Mouse (Mus musculus): ENCODE results near the gene Anxa4.

Gene Anxa4

GRCm38 (mm10) chr6:86793021-86793815, at the start of gene Anxa4:
TSS of gene Anxa4 (minus strand) at chr6:86793584.
- in situ Hi-C loops (cut with MseI, MboI) = no loop called here

DNA sequence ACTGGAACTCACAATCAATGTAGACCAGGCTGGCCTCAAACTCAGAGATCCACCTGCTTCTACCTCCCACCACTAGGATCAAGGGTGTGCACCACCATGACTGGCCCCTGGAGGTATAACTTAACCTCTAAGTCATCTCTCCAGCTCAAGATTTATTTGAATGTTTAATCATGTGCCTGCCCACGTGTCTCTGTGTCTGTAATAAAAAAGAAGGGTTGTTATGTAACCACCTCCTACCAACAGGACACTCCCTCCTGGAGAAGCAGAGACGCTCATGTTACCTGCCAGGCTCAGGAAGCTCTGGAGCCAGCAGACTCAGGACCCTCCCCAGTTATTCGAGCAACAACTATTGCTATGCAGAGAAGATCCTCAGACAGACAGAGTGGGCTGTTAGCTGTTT, 48.6 kb upstream of the Anxa4 start:
- in situ Hi-C loops (cut with MseI, MboI) = no loop called here

DNA sequence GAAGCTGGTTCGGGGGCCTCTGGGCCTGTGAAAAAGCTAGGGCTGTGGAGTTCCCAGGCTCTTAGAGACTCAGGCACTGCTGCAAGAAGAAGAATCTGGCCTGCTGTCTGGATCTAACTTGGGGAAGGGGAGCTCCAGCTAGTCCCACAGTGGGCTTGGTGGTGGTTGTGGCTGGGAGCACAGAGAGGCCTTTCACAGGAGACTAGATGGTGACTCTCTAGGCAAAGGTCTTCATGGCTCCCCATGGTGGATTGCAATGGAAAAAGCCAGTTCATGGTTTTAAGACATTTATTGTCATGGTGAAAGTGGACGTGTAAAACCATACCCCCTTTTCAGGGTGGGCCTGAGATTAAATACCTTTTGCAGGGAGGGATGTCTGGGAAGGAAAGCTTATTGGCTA, 45.7 kb upstream of the Anxa4 start:
- in situ Hi-C loops (cut with MseI, MboI) = no loop called here

DNA sequence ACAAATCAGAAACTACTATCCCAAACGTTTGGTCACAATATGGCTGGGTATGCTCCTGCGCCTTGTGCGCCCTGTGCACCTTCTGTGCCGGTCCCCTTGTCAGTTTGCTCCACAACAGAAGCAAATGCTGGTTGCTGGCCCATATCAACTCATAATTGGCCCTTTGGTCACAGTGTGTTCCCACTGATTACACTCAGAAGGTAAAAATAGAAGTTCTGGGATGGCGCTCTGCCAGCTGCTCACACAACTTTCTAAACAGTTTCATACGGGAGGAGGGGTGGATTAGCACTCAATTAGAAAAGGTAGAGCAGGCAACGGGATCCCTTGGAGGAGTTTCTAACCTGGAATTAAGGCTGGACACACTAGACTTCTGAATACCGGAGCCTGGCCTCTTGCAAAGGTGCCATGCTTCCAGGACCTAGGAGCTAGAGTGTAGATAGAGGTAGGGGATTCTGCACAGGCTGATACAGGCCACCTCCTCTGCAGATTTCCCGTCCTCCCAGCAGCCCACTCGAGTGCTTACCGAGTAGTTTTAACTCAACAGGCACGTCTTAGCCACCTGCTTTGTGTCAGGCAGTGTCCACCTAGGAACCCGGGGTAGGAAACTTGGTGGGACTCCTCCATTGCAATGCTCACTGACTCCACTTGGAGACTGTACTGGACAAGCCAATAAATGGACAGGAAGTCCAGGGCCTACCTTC, 39.6 kb upstream of the Anxa4 start:
- in situ Hi-C loops (cut with MseI, MboI) = no loop called here

DNA sequence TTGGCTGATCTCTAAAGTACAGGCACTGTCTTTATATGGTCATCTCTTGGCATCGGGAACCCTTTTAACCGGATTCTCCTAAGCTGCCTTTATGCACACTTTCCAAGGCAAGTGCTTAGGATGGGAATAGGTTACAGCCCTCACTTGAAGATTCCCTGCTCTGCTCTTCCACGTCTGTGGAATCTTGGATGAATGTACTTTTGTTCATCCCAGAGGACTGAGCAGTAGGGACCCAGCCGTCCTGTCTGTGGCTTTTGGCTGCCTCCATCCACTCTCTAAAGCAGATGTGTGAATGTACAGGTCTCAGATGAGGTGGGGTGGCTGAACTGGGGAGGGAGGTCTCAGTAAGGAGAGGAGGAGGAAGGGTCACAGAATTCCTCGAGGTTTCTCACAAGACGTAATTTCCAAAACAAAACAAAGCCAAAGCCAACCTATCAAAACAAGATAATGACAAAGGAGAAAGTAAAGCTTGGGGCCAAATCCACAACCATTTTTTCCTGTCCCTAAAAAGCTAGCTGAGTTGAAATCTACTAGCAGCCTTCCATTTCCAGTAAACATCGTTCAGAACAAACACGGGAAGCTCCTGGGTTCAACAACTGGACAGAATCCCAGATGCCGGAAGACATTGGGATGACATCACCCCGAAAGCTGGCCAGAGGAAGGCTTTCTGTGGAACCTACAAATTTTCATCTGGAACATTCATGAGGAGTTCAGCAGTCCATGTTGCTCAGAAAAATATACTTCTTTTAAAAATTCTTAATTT, 37.5 kb upstream of the Anxa4 start:
- in situ Hi-C loops (cut with MseI, MboI) = no loop called here

DNA sequence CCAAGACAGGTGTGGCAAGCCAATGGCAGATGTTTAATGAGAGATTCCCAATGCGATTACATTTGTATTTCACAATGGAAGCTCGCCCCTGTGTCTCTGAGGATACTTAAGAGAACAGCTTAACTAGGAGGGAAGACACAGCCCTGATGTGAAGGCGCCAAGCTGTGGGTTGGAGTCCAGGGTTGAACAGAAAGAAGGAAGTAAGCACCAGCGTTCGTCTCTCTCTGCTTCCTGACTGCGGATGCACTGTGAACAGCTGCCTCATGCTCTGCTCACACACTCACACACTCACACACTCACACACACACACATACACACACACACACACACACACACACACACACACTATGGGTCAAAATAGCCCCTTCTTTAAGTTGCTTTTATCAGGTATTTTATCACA, 36.4 kb upstream of the Anxa4 start:
- in situ Hi-C loops (cut with MseI, MboI) = no loop called here

DNA sequence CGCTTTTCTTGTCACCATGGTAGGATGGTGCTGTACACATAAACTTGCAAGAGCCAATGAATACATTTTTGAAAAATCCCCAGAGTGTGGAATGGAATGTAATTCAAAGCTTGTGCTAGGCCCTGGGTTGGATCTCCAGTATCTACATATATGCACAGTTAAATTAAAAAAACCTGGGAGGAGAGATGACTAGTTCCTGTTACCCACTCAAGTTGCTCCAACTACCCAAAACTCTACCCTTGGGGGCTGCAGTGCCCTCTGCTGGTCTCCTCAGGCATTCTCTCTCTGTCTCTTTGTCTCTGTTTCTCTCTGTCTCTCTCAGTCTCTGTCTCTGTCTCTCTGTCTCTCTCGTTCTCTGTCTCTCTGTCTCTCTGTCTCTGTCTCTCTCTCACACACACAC, 34.0 kb upstream of the Anxa4 start:
- in situ Hi-C loops (cut with MseI, MboI) = no loop called here

- in situ Hi-C loops (cut with MseI, MboI) = no loop called here
Measured at GRCm38 (mm10) chr6:86824401-86824800, 31.0 kb upstream of the Anxa4 start.

DNA sequence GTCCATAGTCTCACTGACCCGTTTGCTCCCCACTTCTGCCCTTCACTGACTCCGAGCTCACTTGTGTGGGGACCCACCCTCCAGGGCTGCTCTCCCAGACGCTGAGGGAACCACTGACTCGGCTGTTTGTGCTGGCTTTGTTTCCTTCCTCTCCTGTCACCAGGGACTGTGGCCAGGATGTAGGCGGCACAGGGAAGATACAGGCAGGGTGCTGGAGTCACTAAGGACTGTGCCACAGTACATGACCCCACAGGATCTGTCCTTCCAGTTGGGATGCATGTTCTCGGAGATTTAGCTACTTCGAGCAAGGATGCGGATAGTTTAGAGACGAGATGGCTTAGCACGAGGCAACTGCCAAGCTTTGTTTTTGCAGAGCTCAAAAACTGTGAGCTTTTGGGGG, 30.4 kb upstream of the Anxa4 start:
- in situ Hi-C loops (cut with MseI, MboI) = no loop called here

DNA sequence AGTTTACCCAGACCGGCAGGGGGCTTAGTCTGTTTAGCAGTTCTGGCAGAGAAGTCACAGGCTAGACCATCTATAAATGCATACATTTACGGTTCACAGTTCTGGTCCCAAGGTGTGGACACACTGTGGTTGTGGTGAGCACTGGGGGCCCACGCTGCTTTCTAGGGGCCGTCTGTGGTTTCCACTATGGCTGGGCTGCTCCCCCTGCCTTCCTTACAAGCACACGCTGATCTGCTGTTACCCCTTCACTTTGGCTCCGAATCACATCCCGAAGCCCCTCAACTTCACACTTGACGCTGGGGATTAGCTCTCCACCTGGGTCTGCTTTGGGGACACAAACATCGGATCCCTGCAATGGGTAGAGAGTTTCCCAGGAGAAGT, 29.7 kb upstream of the Anxa4 start:
- in situ Hi-C loops (cut with MseI, MboI) = no loop called here

- in situ Hi-C loops (cut with MseI, MboI) = no loop called here
Measured at GRCm38 (mm10) chr6:86822285-86823050, 29.1 kb upstream of the Anxa4 start.

DNA sequence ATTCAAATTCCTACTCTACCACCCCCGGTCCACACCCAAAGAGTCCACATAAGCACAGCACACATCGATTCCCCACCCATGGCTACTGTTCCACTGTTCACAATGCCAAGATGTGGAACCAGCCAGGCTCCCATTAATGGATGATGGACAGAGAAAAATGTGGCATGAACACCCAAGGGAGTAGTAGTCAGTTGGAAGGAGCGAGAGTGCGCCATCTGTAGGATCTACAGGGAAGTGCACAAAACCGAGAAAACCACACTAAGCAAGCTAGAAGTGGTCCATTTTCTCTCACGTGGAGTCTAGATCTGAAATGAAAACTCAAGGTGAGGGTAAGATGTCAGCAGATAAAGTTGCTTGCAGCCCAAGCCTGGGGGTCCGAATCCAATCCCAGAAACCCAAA, 27.3 kb upstream of the Anxa4 start:
- in situ Hi-C loops (cut with MseI, MboI) = no loop called here

- in situ Hi-C loops (cut with MseI, MboI) = loop anchor here in 1 of 2 experiments (10.0 kb wide), 1 partner anchor 105 kb away; no protein-coding TSS in a partner anchor
Measured at GRCm38 (mm10) chr6:86819926-86820325, 26.5 kb upstream of the Anxa4 start.

DNA sequence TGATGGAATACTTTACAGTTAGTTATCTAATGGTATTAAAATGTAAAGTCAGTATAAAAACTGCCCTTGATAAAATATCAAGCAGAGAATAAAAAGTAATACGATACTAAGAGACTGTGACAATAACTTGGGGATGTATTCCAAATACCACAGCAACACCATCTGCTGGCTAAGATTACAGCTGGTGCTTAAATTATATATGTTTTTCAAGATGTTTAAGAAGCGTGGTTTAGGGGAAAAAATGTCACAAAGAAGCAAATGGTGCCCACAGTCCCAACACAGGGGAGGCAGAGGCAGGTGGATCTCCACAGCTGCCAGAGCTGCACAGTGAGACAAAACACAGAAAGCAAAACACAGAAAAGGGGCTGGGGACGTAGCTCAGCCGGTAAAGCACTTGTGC, 25.5 kb upstream of the Anxa4 start:
- in situ Hi-C loops (cut with MseI, MboI) = loop anchor here in 1 of 2 experiments (10.0 kb wide), 1 partner anchor 106 kb away; no protein-coding TSS in a partner anchor

DNA sequence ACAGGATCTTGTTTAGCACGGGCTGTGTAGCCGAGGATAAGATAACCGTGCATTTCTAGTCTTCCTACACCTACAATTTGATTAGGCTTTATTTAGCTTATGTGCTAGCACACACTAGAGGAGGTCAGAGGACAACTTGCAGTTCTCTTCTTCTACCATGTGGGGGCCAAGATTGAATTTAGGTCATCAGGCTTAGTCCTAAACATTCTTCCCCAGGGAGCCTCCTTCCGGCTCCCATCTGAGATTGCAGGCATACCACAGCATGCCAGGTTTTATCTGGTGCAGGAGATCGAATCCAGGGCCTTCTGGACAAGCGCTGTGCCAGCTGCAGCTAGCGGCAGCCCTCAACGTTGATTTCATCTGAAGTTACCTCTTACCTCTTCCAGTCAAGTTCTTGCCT, 23.2 kb upstream of the Anxa4 start:
- in situ Hi-C loops (cut with MseI, MboI) = loop anchor here in 1 of 2 experiments (10.0 kb wide), 1 partner anchor 108 kb away; no protein-coding TSS in a partner anchor

- in situ Hi-C loops (cut with MseI, MboI) = loop anchor here in 1 of 2 experiments (10.0 kb wide), 1 partner anchor 109 kb away; no protein-coding TSS in a partner anchor
Measured at GRCm38 (mm10) chr6:86815436-86815835, 22.1 kb upstream of the Anxa4 start.

DNA sequence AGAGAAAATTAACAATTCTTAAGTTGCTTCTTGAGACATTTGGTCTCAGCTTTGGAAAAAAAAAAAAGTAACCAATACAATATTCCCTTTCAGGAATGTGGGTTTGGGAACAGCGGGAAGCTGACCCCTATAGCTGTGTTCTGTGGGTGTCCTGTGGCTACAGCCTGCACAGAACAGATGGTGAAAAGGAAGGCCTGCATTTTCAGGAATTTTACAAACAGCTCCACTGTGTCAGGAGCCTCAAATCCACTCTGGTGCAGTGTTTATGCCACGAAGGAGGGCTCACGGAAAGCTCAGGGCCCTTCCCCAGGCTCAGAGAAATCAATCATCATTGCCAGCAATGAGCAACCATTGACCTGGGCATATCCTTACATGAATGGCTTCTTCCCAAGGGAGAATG, 21.5 kb upstream of the Anxa4 start:
- in situ Hi-C loops (cut with MseI, MboI) = loop anchor here in 1 of 2 experiments (10.0 kb wide), 1 partner anchor 110 kb away; no protein-coding TSS in a partner anchor

GRCm38 (mm10) chr6:86813341-86813740, 20.0 kb upstream of the Anxa4 start:
- in situ Hi-C loops (cut with MseI, MboI) = loop anchor here in 1 of 2 experiments (10.0 kb wide), 1 partner anchor 111 kb away; no protein-coding TSS in a partner anchor

GRCm38 (mm10) chr6:86812919-86813318, 19.5 kb upstream of the Anxa4 start:
- in situ Hi-C loops (cut with MseI, MboI) = loop anchor here in 1 of 2 experiments (10.0 kb wide), 1 partner anchor 112 kb away; no protein-coding TSS in a partner anchor

GRCm38 (mm10) chr6:86806455-86807086, 13.2 kb upstream of the Anxa4 start:
- in situ Hi-C loops (cut with MseI, MboI) = no loop called here

Measured in mouse trophoblast stem cell (cell line).